Mouse (Mus musculus): ENCODE measurements around the gene Pelo.

- TF ChIP-seq CTCF (IDR thresholded peaks at IDR 0.05; ENCODE audit: low read depth) (no peak), EP300 (IDR thresholded peaks at IDR 0.05; ENCODE audit: low read depth) (no peak)
Observed at GRCm38 (mm10) chr13:115067968-115068330, 22.0 kb downstream of the Pelo start.
